Mouse (Mus musculus): ENCODE results near the gene Bhlha15.

DNA sequence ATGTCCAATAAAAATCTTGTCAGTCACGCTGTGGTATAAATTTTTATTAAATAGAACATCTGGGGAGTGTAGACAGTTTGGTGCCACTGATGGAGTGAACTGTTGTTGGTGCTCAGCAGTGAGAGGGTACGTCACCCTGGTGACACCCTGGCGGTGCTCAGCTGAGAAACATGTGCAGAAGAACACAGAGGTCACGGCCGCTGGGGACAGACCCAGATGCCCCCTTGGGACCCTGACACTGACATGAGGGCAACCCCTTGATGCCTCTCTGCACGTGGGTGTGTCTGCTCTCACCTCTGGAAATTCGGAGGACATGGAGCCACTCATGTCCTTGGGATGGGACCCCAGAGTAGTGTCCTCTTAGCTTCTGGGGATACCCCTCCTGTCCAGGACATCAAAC, 4.3 kb downstream of the Bhlha15 start:
- TF ChIP-seq POLR2A (IDR thresholded peaks at IDR 0.05; ENCODE audit: borderline replicate concordance, control insufficient read depth, low read depth, low read length) (no peak), CTCF (IDR thresholded peaks at IDR 0.05; ENCODE audit: control insufficient read depth, insufficient read depth, low read length) (no peak)

All from bone marrow, adult 2 months (tissue).